Mouse (Mus musculus) kidney, postnatal 0 days (tissue): ENCODE measurements around the gene Gm12185. TPM values are rescaled to one million over a fixed set of nuclear protein-coding genes. Genes with fewer than 3 reads are reported as not detected.
"Not testable (repeated sequence)": the region's sequence is repeated elsewhere in the genome, so short reads cannot be mapped to it uniquely, and the experiment has no call there.

ENCODE experiments used
- ATAC-seq: fragments of 200-750 bp; cut with Nextera tagmentation; replicated peaks from 2 replicates; pipeline ENCODE4 v1.8.0; 2017; ENCODE audit warnings: low read depth, moderate number of reproducible peaks, moderate TSS enrichment, moderate library complexity; ENCODE audit not compliant: low FRiP score
- DNase-seq: peaks from one replicate; pipeline ENCODE4 v3.0.0-alpha.2; 2016; ENCODE audit warnings: low spot score
- H3K27ac ChIP-seq: fragments of 300-500 bp; sonication (generic); 2 replicates; pipeline ENCODE4 v1.5.1; 2014; ENCODE audit warnings: mild to moderate bottlenecking
- H3K27me3 ChIP-seq: fragments of 300-500 bp; sonication (generic); 2 replicates; pipeline ENCODE4 v1.6.1; 2014; ENCODE audit warnings: low read length, mixed read lengths; ENCODE audit not compliant: insufficient read depth
- H3K36me3 ChIP-seq: fragments of 300-500 bp; sonication (generic); 2 replicates; pipeline ENCODE4 v1.6.1; 2014; ENCODE audit warnings: low read length, mixed read lengths; ENCODE audit not compliant: insufficient read depth
- H3K4me1 ChIP-seq: fragments of 300-500 bp; sonication (generic); replicated peaks from 2 replicates; pipeline ENCODE4 v1.6.1; 2014; ENCODE audit warnings: antibody characterized with exemption, low read length, mixed read lengths; ENCODE audit not compliant: insufficient read depth
- H3K4me2 ChIP-seq: fragments of 300-500 bp; sonication (generic); 2 replicates; pipeline ENCODE4 v1.6.1; 2014; ENCODE audit warnings: mild to moderate bottlenecking, low read length, moderate library complexity, mixed read lengths
- H3K4me3 ChIP-seq: fragments of 300-500 bp; sonication (generic); replicated peaks from 2 replicates; pipeline ENCODE4 v1.5.1; 2014; ENCODE audit warnings: low read depth, low read length
- H3K9ac ChIP-seq: fragments of 300-500 bp; sonication (generic); 2 replicates; pipeline ENCODE4 v1.6.1; 2014; ENCODE audit warnings: low read depth, low read length
- H3K9me3 ChIP-seq: fragments of 300-500 bp; sonication (generic); replicated peaks from 2 replicates; pipeline ENCODE4 v1.6.1; 2016; ENCODE audit warnings: low read length, inconsistent platforms, mixed read lengths
- CTCF ChIP-seq: IDR thresholded peaks from 2 replicates; pipeline ENCODE4 v1.5.1; 2016; ENCODE audit warnings: antibody characterized with exemption, low read depth, mild to moderate bottlenecking, moderate library complexity
- WGBS: fragments of 180-500 bp; shearing (Covaris S2); extraction: QIAGEN DNeasy Blood & Tissue Kit; methylation state at CpG from one replicate; pipeline ENCODE4 v1.1.7; 2014; 5-methylcytosine and 5-hydroxymethylcytosine counted together
- polyA plus RNA-seq: library from polyadenylated mRNA; unstranded; fragments of >200 nt; fragmentation: Nextera tagmentation; extraction: Ambion mirVana; gene quantifications from 2 replicates; pipeline ENCODE4 v1.2.1, GENCODE M21; 2015

The Gm12185 gene
- polyA plus RNA-seq, 1 experiment from 2014 or later = not detected

DNA sequence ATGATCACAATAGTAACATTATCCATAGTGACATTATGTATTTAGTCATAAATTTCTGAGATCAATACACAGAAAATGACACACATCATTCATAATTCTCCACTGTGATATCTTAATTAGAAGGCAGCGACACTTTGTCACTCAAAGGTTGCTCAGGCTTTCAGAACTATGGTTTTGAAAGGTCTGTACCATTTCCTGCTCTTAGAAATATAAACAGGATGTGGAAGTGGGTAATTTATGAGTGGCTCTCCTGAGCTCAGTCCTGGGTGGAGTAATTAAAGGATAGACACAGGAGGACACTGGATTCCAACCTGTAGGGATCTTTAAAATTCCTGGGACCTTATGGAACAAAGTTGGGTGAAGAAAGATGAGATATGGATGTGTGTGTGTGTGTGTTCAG, 58.6 kb downstream of the Gm12185 start:
- H3K27me3 ChIP-seq, H3K4me1 ChIP-seq, H3K9me3 ChIP-seq, H3K36me3 ChIP-seq, H3K4me3 ChIP-seq, ATAC-seq, DNase-seq, H3K9ac ChIP-seq, H3K27ac ChIP-seq, H3K4me2 ChIP-seq: not testable (repeated sequence)
- 74% methylated on average over 1 of the region's 1 CpGs for WGBS

DNA sequence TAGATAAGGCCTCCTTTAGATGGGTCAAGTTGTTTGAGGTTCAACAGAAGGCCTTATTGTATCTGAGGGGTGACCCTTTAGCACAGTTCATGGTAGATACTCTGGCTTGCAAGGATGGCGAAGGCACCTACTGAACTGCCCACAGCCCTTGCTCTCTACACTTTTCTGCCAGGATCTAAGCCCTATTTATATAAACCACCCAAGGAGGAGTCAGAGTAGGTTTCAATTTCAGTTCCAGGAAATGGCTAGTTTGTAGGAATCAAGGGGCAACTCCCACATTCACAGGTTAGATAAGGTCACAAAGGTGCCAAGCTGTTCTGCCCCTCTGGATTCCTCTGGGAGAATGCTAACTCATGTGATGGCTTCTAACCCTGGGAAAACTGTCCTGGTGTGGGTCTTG, 64.0 kb downstream of the Gm12185 start:
- H3K4me1 ChIP-seq, H3K9me3 ChIP-seq, H3K4me3 ChIP-seq, H3K9ac ChIP-seq, H3K27me3 ChIP-seq, H3K4me2 ChIP-seq, H3K27ac ChIP-seq, H3K36me3 ChIP-seq: not testable (repeated sequence)
- DNase-seq (peak; percentile 39), ATAC-seq (peak; percentile 21; the same call in 1 of the 2 replicates)
- 66% methylated on average over 1 of the region's 1 CpGs for WGBS

DNA sequence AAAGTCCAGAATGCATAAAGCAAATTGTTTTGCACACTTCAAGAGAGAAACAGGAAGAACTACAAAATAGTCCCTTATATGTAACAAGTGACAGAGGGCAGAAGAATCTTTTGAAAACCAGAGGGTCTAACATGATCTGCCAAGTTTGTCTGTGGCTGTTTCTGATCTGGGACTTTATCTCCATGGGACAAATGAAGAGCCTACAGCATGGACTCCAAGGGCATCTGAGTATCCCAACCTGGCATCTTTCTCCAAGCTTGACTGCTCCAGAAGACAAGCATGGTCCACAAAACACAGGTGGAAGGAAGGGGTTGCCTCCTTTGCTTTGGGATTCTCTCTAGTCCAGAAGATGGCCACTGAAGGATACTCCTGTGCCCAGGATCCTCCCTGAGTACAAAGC, 65.6 kb downstream of the Gm12185 start:
- H3K9me3 ChIP-seq, H3K4me3 ChIP-seq, H3K27ac ChIP-seq, H3K9ac ChIP-seq, H3K4me1 ChIP-seq, ATAC-seq, DNase-seq, H3K4me2 ChIP-seq, H3K36me3 ChIP-seq, H3K27me3 ChIP-seq: not testable (repeated sequence)

DNA sequence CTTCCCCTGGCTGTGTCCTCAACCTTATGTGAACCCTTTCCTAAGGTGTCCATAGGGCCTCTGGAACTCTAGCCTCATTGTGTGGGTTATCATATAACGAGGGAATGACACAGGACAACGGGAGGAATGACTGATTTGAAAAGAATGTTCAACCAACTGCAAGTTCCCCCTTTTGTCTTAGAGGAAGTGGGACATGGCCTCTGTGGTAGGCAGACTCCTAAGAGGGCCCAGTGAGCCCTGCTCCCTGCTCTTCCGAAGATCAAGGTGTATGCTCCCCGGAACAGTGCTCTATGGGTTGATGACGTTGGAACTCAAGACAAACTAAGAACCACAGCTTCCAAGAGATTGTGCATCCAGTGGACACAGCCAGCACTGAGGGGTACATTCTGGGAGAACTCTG, 68.2 kb downstream of the Gm12185 start:
- H3K4me2 ChIP-seq, H3K4me1 ChIP-seq, H3K27me3 ChIP-seq, DNase-seq, H3K9me3 ChIP-seq, ATAC-seq, H3K9ac ChIP-seq, H3K36me3 ChIP-seq, H3K27ac ChIP-seq, H3K4me3 ChIP-seq: not testable (repeated sequence)
- WGBS = 88% methylated on average over 5 of the region's 5 CpGs

DNA sequence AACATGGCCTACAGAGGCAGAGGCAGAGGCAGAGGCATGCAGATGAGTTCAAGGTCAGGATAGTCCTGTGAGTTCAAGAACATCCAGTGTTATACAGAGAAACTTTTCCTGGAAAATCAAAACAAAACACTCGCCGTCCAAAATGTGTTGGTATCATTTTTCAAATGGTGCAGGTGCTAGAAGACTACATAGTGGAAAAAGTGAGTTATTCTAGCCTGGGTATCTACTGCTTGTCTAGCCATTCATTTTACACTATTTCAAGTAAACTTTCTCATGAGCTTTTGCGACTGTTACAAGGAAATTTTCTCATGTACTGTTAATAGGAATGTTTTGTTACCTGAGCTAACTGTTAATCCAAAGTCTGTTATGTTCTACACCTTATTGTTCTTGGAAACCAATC, 73.6 kb downstream of the Gm12185 start:
- H3K4me3 ChIP-seq = no peak overlapping the region
- ATAC-seq (no peak), DNase-seq (no peak)
- no peaks in the 10 kb centered on the region for H3K4me1 ChIP-seq
- no peaks in the 10 kb centered on the region for H3K27me3 ChIP-seq
- H3K9me3 ChIP-seq = no peaks in the 10 kb centered on the region
- WGBS = 66% methylated on average over 3 of the region's 3 CpGs
- no peaks in the 10 kb centered on the region for H3K36me3 ChIP-seq
- H3K4me2 ChIP-seq = no peak overlapping the region
- no peak for TF ChIP-seq CTCF
- no peak overlapping the region for H3K27ac ChIP-seq
- no peak overlapping the region for H3K9ac ChIP-seq

DNA sequence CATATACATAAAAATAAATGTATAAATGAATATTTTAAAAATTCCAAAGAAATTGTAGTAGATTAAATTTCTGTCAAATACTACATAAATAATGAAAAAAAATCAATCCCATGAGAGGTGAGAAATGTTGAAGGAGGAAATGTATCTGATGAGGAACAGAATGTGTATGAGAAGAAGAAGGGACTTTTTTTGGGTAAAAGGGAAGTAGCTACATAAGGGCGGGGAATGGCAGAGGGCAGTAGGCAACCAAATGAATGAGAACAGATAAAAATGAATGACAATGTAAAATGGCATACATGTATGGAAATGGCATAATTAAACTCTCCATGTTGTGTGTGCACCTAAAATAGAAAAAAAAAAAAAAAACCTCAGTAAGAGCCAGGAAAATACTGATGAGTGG, 78.4 kb downstream of the Gm12185 start:
- ATAC-seq (no peak), DNase-seq (no peak)
- Histone ChIP-seq H3K27ac (no peak overlapping the region), H3K4me2 (no peak overlapping the region), H3K4me3 (no peak overlapping the region), H3K36me3 (no peaks in the 10 kb centered on the region), H3K4me1 (no peaks in the 10 kb centered on the region), H3K9ac (no peak overlapping the region), H3K9me3 (no peaks in the 10 kb centered on the region), H3K27me3 (no peaks in the 10 kb centered on the region)
- TF ChIP-seq CTCF = no peak
- 92% methylated on average over 1 of the region's 1 CpGs for WGBS

DNA sequence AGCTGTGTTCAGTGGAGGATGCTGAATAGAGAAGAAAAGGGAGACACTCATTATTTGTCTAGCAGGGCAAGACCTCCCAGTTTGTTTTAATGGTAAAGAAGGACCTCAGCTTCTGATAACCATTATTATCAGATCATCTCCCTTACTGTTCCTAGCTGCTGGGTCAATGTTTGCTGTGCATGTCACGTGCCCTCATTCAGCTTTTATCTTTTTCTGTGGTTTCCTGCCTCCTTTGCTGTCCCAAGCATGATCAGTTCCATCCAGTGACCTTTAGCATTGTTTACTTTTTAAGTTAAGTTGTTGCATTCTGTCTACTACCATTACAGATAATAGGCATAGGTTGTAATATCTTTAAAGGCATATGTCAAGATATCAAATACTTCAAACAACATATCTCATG, 83.6 kb downstream of the Gm12185 start:
- H3K4me2 ChIP-seq = no peak overlapping the region
- DNase-seq = no peak
- no peaks in the 10 kb centered on the region for H3K4me1 ChIP-seq
- no peak overlapping the region for H3K9ac ChIP-seq
- no peaks in the 10 kb centered on the region for H3K9me3 ChIP-seq
- H3K4me3 ChIP-seq = no peak overlapping the region
- H3K36me3 ChIP-seq = no peaks in the 10 kb centered on the region
- ATAC-seq = no peak
- H3K27me3 ChIP-seq = no peaks in the 10 kb centered on the region
- no peak overlapping the region for H3K27ac ChIP-seq
- no peak for TF ChIP-seq CTCF
- WGBS = 71% methylated on average over 1 of the region's 1 CpGs
